Mouse (Mus musculus) Muller cell, postnatal 12 days (primary cell): ENCODE results near the gene Thop1.
A peak's percentile ranks its signal among the peaks of the same experiment; 100 is the strongest.
"Not testable (repeated sequence)": the region's sequence is repeated elsewhere in the genome, so short reads cannot be mapped to it uniquely, and the experiment has no call there.

Experiments used
- DNase-seq: peaks from one replicate; pipeline ENCODE4 v3.0.0-alpha.2; 2015; ENCODE audit errors: inconsistent ontology term

Gene Thop1

GRCm38 (mm10) chr10:81057406-81058130, 12.3 kb upstream of the Thop1 start:
- DNase-seq: no peak

GRCm38 (mm10) chr10:81058896-81059295, 10.9 kb upstream of the Thop1 start:
- DNase-seq: no peak

- DNase-seq: peak; percentile 99
Measured at GRCm38 (mm10) chr10:81059603-81060543, 10.0 kb upstream of the Thop1 start, which contains the start of gene Sgta. TSS of gene Sgta (minus strand) at chr10:81060181.

- no peak for DNase-seq
Measured at GRCm38 (mm10) chr10:81062710-81063109, 7.1 kb upstream of the Thop1 start.

- not testable (repeated sequence) for DNase-seq
Measured at GRCm38 (mm10) chr10:81064519-81064918, 5.3 kb upstream of the Thop1 start.

GRCm38 (mm10) chr10:81068706-81069105, 1.1 kb upstream of the Thop1 start:
- DNase-seq: no peak

GRCm38 (mm10) chr10:81072290-81072689, 2.5 kb downstream of the Thop1 start:
- DNase-seq: no peak

GRCm38 (mm10) chr10:81073464-81073863, 3.6 kb downstream of the Thop1 start:
- DNase-seq: no peak

GRCm38 (mm10) chr10:81075734-81076133, 5.9 kb downstream of the Thop1 start:
- DNase-seq: no peak

GRCm38 (mm10) chr10:81076356-81076755, 6.5 kb downstream of the Thop1 start:
- DNase-seq: no peak

- no peak for DNase-seq
Measured at GRCm38 (mm10) chr10:81077916-81078315, 8.1 kb downstream of the Thop1 start.

- DNase-seq: no peak
Measured at GRCm38 (mm10) chr10:81080008-81080655, 10.3 kb downstream of the Thop1 start.

GRCm38 (mm10) chr10:81082168-81082960, 12.5 kb downstream of the Thop1 start:
- DNase-seq: peak; percentile 40

- no peak for DNase-seq
Measured at GRCm38 (mm10) chr10:81087021-81087420, 17.2 kb downstream of the Thop1 start.

GRCm38 (mm10) chr10:81089216-81089615, 19.4 kb downstream of the Thop1 start:
- DNase-seq: peak; percentile 35

GRCm38 (mm10) chr10:81090621-81091020, 20.8 kb downstream of the Thop1 start:
- DNase-seq: no peak

- peak; percentile 9 for DNase-seq
Measured at GRCm38 (mm10) chr10:81092465-81093250, 22.8 kb downstream of the Thop1 start.

GRCm38 (mm10) chr10:81094931-81095678, 25.3 kb downstream of the Thop1 start:
- DNase-seq: no peak

GRCm38 (mm10) chr10:81105565-81106112, 35.8 kb downstream of the Thop1 start, which contains the start of gene Map2k2:
TSS of gene Map2k2 (plus strand) at chr10:81105915.
- DNase-seq: peak; percentile 97
